Mouse (Mus musculus): Measurements from ENCODE around the gene Tgfbr3. TPM values are rescaled to one million over a fixed set of nuclear protein-coding genes. Genes with fewer than 3 reads are reported as not detected.
A peak's percentile ranks its signal among the peaks of the same experiment; 100 is the strongest.
"Not testable (repeated sequence)": the region's sequence is repeated elsewhere in the genome, so short reads cannot be mapped to it uniquely, and the experiment has no call there.

The Tgfbr3 gene
- polyA plus RNA-seq, 2 experiments = 20.7 to 29.0 TPM

GRCm38 (mm10) chr5:107224820-107225417 lies 64.5 kb downstream of the Tgfbr3 start:
- DNase-seq (ENCODE audit: low spot score) (no peak), ATAC-seq (ENCODE audit: low FRiP score, low read depth) (no peak)
- no peaks in the 10 kb centered on the region for H3K9me3 ChIP-seq (ENCODE audit: control insufficient read depth, low read length)
- no peak overlapping the region for H3K4me3 ChIP-seq (replicated peaks; ENCODE audit: low read length)
- H3K27ac ChIP-seq (replicated peaks; ENCODE audit: low read depth, low read length) = no peak overlapping the region
- H3K27me3 ChIP-seq (ENCODE audit: control insufficient read depth, insufficient read depth, low read length) = 0 out of 2 replicates have a peak, but pooled peaks cover 4% of the 10 kb centered on the region
- no peak for TF ChIP-seq POLR2A (IDR thresholded peaks at IDR 0.05; ENCODE audit: borderline replicate concordance, extremely low read depth, insufficient read depth, insufficient read length)
- WGBS = 75% methylated on average over 7 of the region's 7 CpGs
- H3K4me1 ChIP-seq (ENCODE audit: control insufficient read depth, insufficient read depth, low read length) = peaks cover 49% of the 10 kb centered on the region
- H3K4me2 ChIP-seq (replicated peaks; ENCODE audit: low read depth, low read length, severe bottlenecking) = no peak overlapping the region
- H3K36me3 ChIP-seq (ENCODE audit: control insufficient read depth, insufficient read depth, low read length) = no peaks in the 10 kb centered on the region
- no peak overlapping the region for H3K9ac ChIP-seq (ENCODE audit: low read depth, low read length, severe bottlenecking)

- Histone ChIP-seq H3K36me3 (ENCODE audit: control insufficient read depth, insufficient read depth, low read length) (no peaks in the 10 kb centered on the region), H3K4me3 (replicated peaks; ENCODE audit: low read length) (no peak overlapping the region), H3K4me2 (replicated peaks; ENCODE audit: low read depth, low read length, severe bottlenecking) (no peak overlapping the region), H3K9me3 (ENCODE audit: control insufficient read depth, low read length) (no peaks in the 10 kb centered on the region), H3K9ac (ENCODE audit: low read depth, low read length, severe bottlenecking) (no peak overlapping the region), H3K4me1 (ENCODE audit: control insufficient read depth, insufficient read depth, low read length) (peaks cover 52% of the 10 kb centered on the region), H3K27ac (replicated peaks; ENCODE audit: low read depth, low read length) (no peak overlapping the region; the same call in 1 of the 2 replicates), H3K27me3 (ENCODE audit: control insufficient read depth, insufficient read depth, low read length) (0 out of 2 replicates have a peak, but pooled peaks cover 4% of the 10 kb centered on the region)
- 60% methylated on average over 5 of the region's 5 CpGs for whole genome bisulfite sequencing
- no peak for TF ChIP-seq POLR2A (IDR thresholded peaks at IDR 0.05; ENCODE audit: borderline replicate concordance, extremely low read depth, insufficient read depth, insufficient read length)
- DNase-seq (ENCODE audit: low spot score) = no peak
- no peak for ATAC-seq (ENCODE audit: low FRiP score, low read depth)
These were observed 65.3 kb downstream of the Tgfbr3 start for GRCm38 (mm10) chr5:107224151-107224550.

- H3K4me3 ChIP-seq (replicated peaks; ENCODE audit: low read length); H3K4me2 ChIP-seq (replicated peaks; ENCODE audit: low read depth, low read length, severe bottlenecking); H3K9me3 ChIP-seq (ENCODE audit: control insufficient read depth, low read length); DNase-seq (ENCODE audit: low spot score); H3K9ac ChIP-seq (ENCODE audit: low read depth, low read length, severe bottlenecking); H3K36me3 ChIP-seq (ENCODE audit: control insufficient read depth, insufficient read depth, low read length); ATAC-seq (ENCODE audit: low FRiP score, low read depth); H3K27me3 ChIP-seq (ENCODE audit: control insufficient read depth, insufficient read depth, low read length): not testable (repeated sequence)
- H3K4me1 ChIP-seq (ENCODE audit: control insufficient read depth, insufficient read depth, low read length) = peaks cover 52% of the 10 kb centered on the region
- peak overlapping the region; percentile 59 for H3K27ac ChIP-seq (replicated peaks; ENCODE audit: low read depth, low read length)
- WGBS = 59% methylated on average over 2 of the region's 2 CpGs
These were observed 65.9 kb downstream of the Tgfbr3 start for GRCm38 (mm10) chr5:107223483-107223882.

GRCm38 (mm10) chr5:107223029-107223428 lies 66.4 kb downstream of the Tgfbr3 start:
- Histone ChIP-seq H3K4me3 (replicated peaks; ENCODE audit: low read length) (no peak overlapping the region), H3K9ac (ENCODE audit: low read depth, low read length, severe bottlenecking) (no peak overlapping the region), H3K4me1 (ENCODE audit: control insufficient read depth, insufficient read depth, low read length) (peaks cover 53% of the 10 kb centered on the region), H3K27ac (replicated peaks; ENCODE audit: low read depth, low read length) (peak overlapping the region; percentile 59), H3K36me3 (ENCODE audit: control insufficient read depth, insufficient read depth, low read length) (no peaks in the 10 kb centered on the region), H3K4me2 (replicated peaks; ENCODE audit: low read depth, low read length, severe bottlenecking) (no peak overlapping the region), H3K9me3 (ENCODE audit: control insufficient read depth, low read length) (no peaks in the 10 kb centered on the region), H3K27me3 (ENCODE audit: control insufficient read depth, insufficient read depth, low read length) (0 out of 2 replicates have a peak, but pooled peaks cover 4% of the 10 kb centered on the region)
- DNase-seq (ENCODE audit: low spot score) = no peak
- TF ChIP-seq POLR2A (IDR thresholded peaks at IDR 0.05; ENCODE audit: borderline replicate concordance, extremely low read depth, insufficient read depth, insufficient read length) = no peak
- ATAC-seq (ENCODE audit: low FRiP score, low read depth) = no peak
- WGBS = 55% methylated on average over 9 of the region's 9 CpGs

- Histone ChIP-seq H3K9me3 (ENCODE audit: control insufficient read depth, low read length) (no peaks in the 10 kb centered on the region), H3K27ac (replicated peaks; ENCODE audit: low read depth, low read length) (peak overlapping the region; percentile 59), H3K4me2 (replicated peaks; ENCODE audit: low read depth, low read length, severe bottlenecking) (peak overlapping the region; percentile 33; the same call in 1 of the 2 replicates), H3K36me3 (ENCODE audit: control insufficient read depth, insufficient read depth, low read length) (no peaks in the 10 kb centered on the region), H3K9ac (ENCODE audit: low read depth, low read length, severe bottlenecking) (no peak overlapping the region), H3K27me3 (ENCODE audit: control insufficient read depth, insufficient read depth, low read length) (0 out of 2 replicates have a peak, but pooled peaks cover 4% of the 10 kb centered on the region), H3K4me1 (ENCODE audit: control insufficient read depth, insufficient read depth, low read length) (peaks cover 57% of the 10 kb centered on the region), H3K4me3 (replicated peaks; ENCODE audit: low read length) (no peak overlapping the region)
- TF ChIP-seq POLR2A (IDR thresholded peaks at IDR 0.05; ENCODE audit: borderline replicate concordance, extremely low read depth, insufficient read depth, insufficient read length) = no peak
- no peak for ATAC-seq (ENCODE audit: low FRiP score, low read depth)
- no peak for DNase-seq (ENCODE audit: low spot score)
- 7% methylated on average over 1 of the region's 1 CpGs for WGBS
These were observed 66.8 kb downstream of the Tgfbr3 start for GRCm38 (mm10) chr5:107222670-107223005.
